Mouse (Mus musculus): Measurements from ENCODE around the gene Ssbp1. TPM values are rescaled to one million over a fixed set of nuclear protein-coding genes. Genes with fewer than 3 reads are reported as not detected.

The Ssbp1 gene
- total and polyA plus RNA-seq, 3 experiments, result 70.2 to 118 (median 110) TPM

DNA sequence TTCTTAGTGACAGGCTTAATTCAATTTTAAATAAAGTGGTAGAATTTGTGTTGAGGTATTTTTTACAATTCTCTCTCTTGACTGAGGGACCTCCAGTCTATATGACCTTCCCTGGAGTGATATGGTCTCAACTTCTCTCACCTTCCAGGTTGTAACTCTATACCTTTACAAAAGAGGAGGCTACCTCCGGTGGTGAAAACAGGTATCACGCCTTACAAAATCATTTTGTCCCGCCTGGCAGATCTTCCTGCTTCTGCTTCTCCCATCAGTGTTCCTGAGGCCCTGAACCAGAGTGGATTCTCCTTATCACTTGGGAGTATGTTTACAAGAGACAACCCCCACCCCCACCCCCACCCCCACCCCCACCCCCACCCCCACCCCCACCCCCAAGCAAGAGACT is 29.4 kb upstream of the Ssbp1 start:
- Histone ChIP-seq H3K79me2 (replicated peaks; ENCODE audit: control insufficient read depth, extremely low read depth, insufficient read depth, poor library complexity, severe bottlenecking) (no peaks in the 10 kb centered on the region), H3K4me3 (replicated peaks in 1 of 3; ENCODE audit: low read depth in 2 of 3, low read length in 2 of 3, poor library complexity in 1 of 3) (no peak overlapping the region), H3K36me3 (replicated peaks in 1 of 2; ENCODE audit: control insufficient read depth in 1 of 2, insufficient read depth in 1 of 2, low read length in 1 of 2) (no peaks in the 10 kb centered on the region), H3K9ac (ENCODE audit: insufficient read depth, low read depth) (no peak overlapping the region), H3K9me3 (replicated peaks; ENCODE audit: low read length) (no peaks in the 10 kb centered on the region), H3K4me2 (ENCODE audit: insufficient read depth, low read depth, poor library complexity, severe bottlenecking) (no peak overlapping the region), H3K4me1 (ENCODE audit: control insufficient read depth in 1 of 2, insufficient read depth in 2 of 2) (no peaks in the 10 kb centered on the region), H3K27ac (ENCODE audit: insufficient read depth, low read depth) (no peak overlapping the region), H3K27me3 (replicated peaks) (peaks cover 15% of the 10 kb centered on the region)
- dilution Hi-C loops (cut with MboI; ENCODE audit: extremely low pct_ligation_motif_present, extremely low pct_unique_long_range_greater_than_20kb, low sequenced_read_pairs) (no loop called here), in situ Hi-C loops (cut with MboI; ENCODE audit: low pct_ligation_motif_present, low pct_unique_long_range_greater_than_20kb, low sequenced_read_pairs) (no loop called here)
- DNase-seq (ENCODE audit: extremely low read depth), result no peak
- TF ChIP-seq MAX (IDR thresholded peaks at IDR 0.05; ENCODE audit: low read length), result no peak
- TF ChIP-seq ZC3H11A (IDR thresholded peaks at IDR 0.05; ENCODE audit: low read depth, low read length), result no peak
- TF ChIP-seq SMC3 (IDR thresholded peaks at IDR 0.05; ENCODE audit: low read depth, low read length), result peak; percentile 28; the same call in 1 of the 2 replicates
- no peak for TF ChIP-seq ELF1 (IDR thresholded peaks at IDR 0.05; ENCODE audit: low read depth, low read length)
- TF ChIP-seq RAD21 (IDR thresholded peaks at IDR 0.05; ENCODE audit: low read depth, low read length), result peak; percentile 42
- no peak for TF ChIP-seq RCOR1 (conservative IDR thresholded peaks at IDR 0.05; ENCODE audit: low read depth, low read length)
- no peak for TF ChIP-seq ZMIZ1 (IDR thresholded peaks at IDR 0.05; ENCODE audit: low read depth, low read length)
- TF ChIP-seq IRF4 (IDR thresholded peaks at IDR 0.05; ENCODE audit: low read depth, low read length), result no peak
- no peak for TF ChIP-seq E2F4 (IDR thresholded peaks at IDR 0.05; ENCODE audit: insufficient replicate concordance, low read depth, low read length)
- TF ChIP-seq MAFK (IDR thresholded peaks at IDR 0.05; ENCODE audit: insufficient replicate concordance, low read length), result no peak
- TF ChIP-seq TCF12 (IDR thresholded peaks at IDR 0.05; ENCODE audit: low read depth, low read length), result no peak
- TF ChIP-seq POLR2AphosphoS2 (IDR thresholded peaks at IDR 0.05; ENCODE audit: low read depth, low read length), result no peak
- no peak for TF ChIP-seq MXI1 (IDR thresholded peaks at IDR 0.05; ENCODE audit: low read depth, low read length)
- TF ChIP-seq SIN3A (IDR thresholded peaks at IDR 0.05; ENCODE audit: low read length), result no peak
- TF ChIP-seq CHD2 (IDR thresholded peaks at IDR 0.05; ENCODE audit: low read length), result no peak
- TF ChIP-seq USF2 (conservative IDR thresholded peaks at IDR 0.05; ENCODE audit: low read depth, low read length), result no peak
- no peak for TF ChIP-seq MAZ (IDR thresholded peaks at IDR 0.05; ENCODE audit: low read depth, low read length)
- TF ChIP-seq CHD1 (IDR thresholded peaks at IDR 0.05; ENCODE audit: low read depth, low read length), result no peak
- TF ChIP-seq POLR2A (IDR thresholded peaks at IDR 0.05; ENCODE audit: low read depth, low read length), result no peak
- no peak for TF ChIP-seq BHLHE40 (IDR thresholded peaks at IDR 0.05; ENCODE audit: low read depth, low read length)
- peak; percentile 18 to 53; a peak in 2 of 4 replicates for TF ChIP-seq CTCF (conservative IDR thresholded peaks at IDR 0.05 in 1 of 2, IDR thresholded peaks at IDR 0.05 in 1 of 2; ENCODE audit: low read depth in 2 of 2, low read length in 2 of 2)
- no peak for TF ChIP-seq TBP (conservative IDR thresholded peaks at IDR 0.05; ENCODE audit: low read depth, low read length)
- no peak for TF ChIP-seq ETS1 (conservative IDR thresholded peaks at IDR 0.05; ENCODE audit: low read depth, low read length)
- TF ChIP-seq HCFC1 (IDR thresholded peaks at IDR 0.05; ENCODE audit: low read depth, low read length), result no peak
- TF ChIP-seq KAT2A (IDR thresholded peaks at IDR 0.05; ENCODE audit: insufficient replicate concordance, low read length), result no peak

Measured in CH12.LX (cell line).